Mouse (Mus musculus): ENCODE measurements around the gene Pxn. TPM values are rescaled to one million over a fixed set of nuclear protein-coding genes. Genes with fewer than 3 reads are reported as not detected.
A peak's percentile ranks its signal among the peaks of the same experiment; 100 is the strongest.

Gene Pxn
- polyA plus RNA-seq, 1 experiment from 2014 or later: 44.5 TPM

DNA sequence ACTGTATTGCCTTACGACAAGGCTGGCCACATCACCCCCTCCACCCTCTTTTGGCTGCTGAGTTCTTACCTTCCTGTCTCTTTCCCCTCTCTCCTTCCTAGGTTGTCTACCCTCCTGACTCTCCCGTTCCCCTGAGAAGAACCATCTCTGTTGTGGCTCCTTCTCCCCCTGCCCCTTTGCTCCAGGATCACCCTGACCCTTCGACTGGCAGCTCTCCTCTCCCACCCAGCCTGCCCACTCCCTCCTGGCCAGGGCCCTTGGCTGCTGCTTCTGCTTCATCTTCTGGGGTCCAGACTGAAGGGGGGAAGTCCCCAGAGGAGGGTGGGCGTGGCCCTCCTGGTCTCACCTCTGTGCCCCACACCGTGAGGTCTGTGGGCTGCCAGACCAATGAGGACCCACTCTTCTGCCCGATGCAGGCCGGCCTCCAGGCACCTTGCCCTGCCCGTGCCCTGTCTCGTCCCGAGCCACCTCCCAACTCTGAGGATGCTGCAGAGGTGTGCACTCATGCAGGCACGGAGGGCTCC is 44.1 kb downstream of the Pxn start:
- no peaks in the 10 kb centered on the region for H3K4me1 ChIP-seq (ENCODE audit: control insufficient read depth, insufficient read depth, low read length)
- H3K4me3 ChIP-seq (replicated peaks; ENCODE audit: low read length): no peak overlapping the region
- H3K4me2 ChIP-seq (ENCODE audit: low read depth, low read length): no peak overlapping the region
- no peaks in the 10 kb centered on the region for H3K9me3 ChIP-seq (replicated peaks; ENCODE audit: control insufficient read depth, low read length)
- H3K36me3 ChIP-seq (ENCODE audit: control insufficient read depth, insufficient read depth, low read length): peaks cover 35% of the 10 kb centered on the region
- no peak overlapping the region for H3K9ac ChIP-seq (ENCODE audit: low read length)
- ATAC-seq (ENCODE audit: insufficient read depth, low FRiP score): no peak
- H3K27me3 ChIP-seq (ENCODE audit: control insufficient read depth, insufficient read depth, low read length): no peaks in the 10 kb centered on the region
- H3K27ac ChIP-seq (ENCODE audit: low read length): no peak overlapping the region
- 73% methylated on average over 11 of the region's 11 CpGs for WGBS

DNA sequence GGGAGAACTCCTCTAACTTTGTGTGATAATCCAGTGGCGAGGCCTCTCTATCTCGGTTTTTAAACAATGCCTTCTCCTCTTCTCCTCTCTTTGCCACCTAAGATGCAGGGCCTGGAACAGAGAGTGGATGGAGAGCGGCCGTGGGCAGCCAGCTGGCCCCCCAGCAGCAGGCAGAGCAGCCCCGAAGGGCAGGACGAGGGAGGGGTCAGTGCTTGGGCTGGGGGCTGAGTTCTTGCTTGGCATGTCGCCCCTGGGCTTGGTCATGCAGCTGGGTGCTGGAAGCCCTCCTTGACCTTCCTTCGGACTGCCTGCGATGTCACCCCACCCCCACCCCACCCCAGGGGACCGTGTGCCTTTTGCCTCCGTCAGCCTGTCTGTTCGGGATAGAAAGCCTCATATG is 44.9 kb downstream of the Pxn start:
- no peak for ATAC-seq (ENCODE audit: insufficient read depth, low FRiP score)
- no peaks in the 10 kb centered on the region for H3K9me3 ChIP-seq (replicated peaks; ENCODE audit: control insufficient read depth, low read length)
- H3K36me3 ChIP-seq (ENCODE audit: control insufficient read depth, insufficient read depth, low read length): peaks cover 32% of the 10 kb centered on the region
- H3K4me3 ChIP-seq (replicated peaks; ENCODE audit: low read length): no peak overlapping the region
- peaks cover 5% of the 10 kb centered on the region; the same call in 1 of the 2 replicates for H3K4me1 ChIP-seq (ENCODE audit: control insufficient read depth, insufficient read depth, low read length)
- no peak overlapping the region; the same call in 1 of the 2 replicates for H3K9ac ChIP-seq (ENCODE audit: low read length)
- H3K4me2 ChIP-seq (ENCODE audit: low read depth, low read length): no peak overlapping the region
- WGBS: 75% methylated on average over 12 of the region's 12 CpGs
- H3K27ac ChIP-seq (ENCODE audit: low read length): no peak overlapping the region
- no peaks in the 10 kb centered on the region for H3K27me3 ChIP-seq (ENCODE audit: control insufficient read depth, insufficient read depth, low read length)

DNA sequence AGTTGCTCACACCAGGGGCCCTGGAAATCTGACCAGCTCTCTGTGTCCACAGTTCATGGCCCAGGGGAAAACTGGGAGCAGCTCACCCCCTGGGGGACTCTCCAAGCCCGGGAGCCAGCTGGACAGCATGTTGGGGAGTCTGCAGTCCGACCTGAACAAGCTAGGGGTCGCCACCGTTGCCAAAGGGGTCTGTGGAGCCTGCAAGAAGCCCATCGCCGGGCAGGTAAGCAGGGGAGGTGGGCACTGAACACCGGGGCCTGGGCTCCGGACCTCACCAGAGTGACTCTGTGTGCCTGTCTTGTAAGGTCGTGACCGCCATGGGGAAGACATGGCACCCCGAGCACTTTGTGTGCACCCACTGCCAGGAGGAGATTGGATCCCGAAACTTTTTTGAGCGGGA is 45.3 kb downstream of the Pxn start:
- Histone ChIP-seq H3K9ac (ENCODE audit: low read length) (no peak overlapping the region), H3K4me2 (ENCODE audit: low read depth, low read length) (no peak overlapping the region), H3K4me1 (ENCODE audit: control insufficient read depth, insufficient read depth, low read length) (peaks cover 6% of the 10 kb centered on the region; the same call in 1 of the 2 replicates), H3K27me3 (ENCODE audit: control insufficient read depth, insufficient read depth, low read length) (no peaks in the 10 kb centered on the region), H3K27ac (ENCODE audit: low read length) (no peak overlapping the region), H3K36me3 (ENCODE audit: control insufficient read depth, insufficient read depth, low read length) (peaks cover 32% of the 10 kb centered on the region), H3K9me3 (replicated peaks; ENCODE audit: control insufficient read depth, low read length) (no peaks in the 10 kb centered on the region), H3K4me3 (replicated peaks; ENCODE audit: low read length) (no peak overlapping the region)
- ATAC-seq (ENCODE audit: insufficient read depth, low FRiP score): no peak
- WGBS: 86% methylated on average over 13 of the region's 13 CpGs

DNA sequence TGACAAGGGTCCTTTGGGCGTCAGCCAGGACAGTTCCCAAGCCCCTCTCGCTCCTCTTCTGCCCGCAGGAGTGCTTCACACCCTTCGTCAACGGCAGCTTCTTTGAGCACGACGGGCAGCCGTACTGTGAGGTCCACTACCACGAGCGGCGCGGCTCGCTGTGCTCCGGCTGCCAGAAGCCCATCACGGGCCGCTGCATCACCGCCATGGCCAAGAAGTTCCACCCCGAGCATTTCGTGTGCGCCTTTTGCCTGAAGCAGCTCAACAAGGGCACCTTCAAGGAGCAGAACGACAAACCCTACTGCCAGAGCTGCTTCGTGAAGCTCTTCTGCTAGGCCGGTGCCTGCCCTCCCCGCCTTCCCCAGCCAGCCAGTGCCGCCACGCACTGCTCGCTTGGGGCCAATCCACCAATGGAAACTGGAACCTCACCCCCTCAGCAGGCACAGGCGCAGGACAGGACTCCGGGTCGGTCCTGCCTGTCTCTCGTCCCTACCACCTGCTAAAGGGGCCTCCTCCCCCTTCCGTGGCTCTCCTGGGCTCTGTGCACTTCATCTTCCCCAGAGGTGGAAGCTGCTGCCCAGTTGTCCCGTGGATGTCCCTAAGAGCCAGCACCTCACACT is 47.4 kb downstream of the Pxn start:
- Histone ChIP-seq H3K9me3 (replicated peaks; ENCODE audit: control insufficient read depth, low read length) (no peaks in the 10 kb centered on the region), H3K4me3 (replicated peaks; ENCODE audit: low read length) (no peak overlapping the region), H3K36me3 (ENCODE audit: control insufficient read depth, insufficient read depth, low read length) (peaks cover 19% of the 10 kb centered on the region), H3K4me2 (ENCODE audit: low read depth, low read length) (no peak overlapping the region), H3K27ac (ENCODE audit: low read length) (no peak overlapping the region), H3K27me3 (ENCODE audit: control insufficient read depth, insufficient read depth, low read length) (no peaks in the 10 kb centered on the region), H3K9ac (ENCODE audit: low read length) (no peak overlapping the region), H3K4me1 (ENCODE audit: control insufficient read depth, insufficient read depth, low read length) (peaks cover 6% of the 10 kb centered on the region; the same call in 1 of the 2 replicates)
- ATAC-seq (ENCODE audit: insufficient read depth, low FRiP score): no peak
- WGBS: 89% methylated on average over 33 of the region's 33 CpGs

DNA sequence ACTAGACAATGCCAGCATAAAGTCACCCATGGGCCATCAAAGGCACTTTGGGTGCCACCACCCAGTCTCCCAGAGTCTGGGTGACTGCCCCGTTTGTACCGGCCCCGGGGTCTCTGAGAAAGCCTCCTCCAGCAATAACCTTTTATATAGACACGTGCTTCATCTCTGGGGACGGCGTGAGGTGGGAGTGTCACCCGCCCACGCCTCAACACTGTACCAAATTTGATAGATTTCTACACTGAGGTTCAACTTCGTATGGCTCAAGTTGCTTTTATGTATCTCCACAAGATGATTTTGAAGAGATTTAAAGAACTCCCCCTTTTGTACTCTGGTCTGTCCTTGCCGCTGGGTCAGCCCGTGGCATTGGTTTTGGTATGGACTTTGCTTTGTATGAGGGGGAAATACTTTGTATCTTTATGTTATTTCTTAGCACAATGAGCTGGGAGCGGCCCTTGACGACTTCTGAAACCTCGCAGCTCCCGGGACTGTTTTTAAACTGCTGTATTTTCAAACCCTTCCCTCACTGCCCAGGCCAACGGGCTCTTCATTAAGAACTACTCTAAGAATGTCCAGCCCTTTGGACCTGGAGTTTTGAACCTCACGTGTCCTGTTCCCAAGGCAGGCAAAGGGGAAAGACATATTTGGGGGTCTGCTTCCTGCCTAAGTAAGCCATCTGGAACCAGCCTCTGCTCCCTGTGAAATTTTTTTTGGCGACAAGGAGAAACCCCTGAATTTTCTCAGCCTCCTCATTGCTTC is 48.2 kb downstream of the Pxn start:
- WGBS: 81% methylated on average over 18 of the region's 18 CpGs
- ATAC-seq (ENCODE audit: insufficient read depth, low FRiP score): no peak
- Histone ChIP-seq H3K36me3 (ENCODE audit: control insufficient read depth, insufficient read depth, low read length) (peaks cover 18% of the 10 kb centered on the region; the same call in 1 of the 2 replicates), H3K9me3 (replicated peaks; ENCODE audit: control insufficient read depth, low read length) (no peaks in the 10 kb centered on the region), H3K4me3 (replicated peaks; ENCODE audit: low read length) (no peak overlapping the region), H3K4me1 (ENCODE audit: control insufficient read depth, insufficient read depth, low read length) (peaks cover 6% of the 10 kb centered on the region; the same call in 1 of the 2 replicates), H3K27me3 (ENCODE audit: control insufficient read depth, insufficient read depth, low read length) (no peaks in the 10 kb centered on the region), H3K4me2 (ENCODE audit: low read depth, low read length) (no peak overlapping the region), H3K27ac (ENCODE audit: low read length) (no peak overlapping the region), H3K9ac (ENCODE audit: low read length) (no peak overlapping the region)

DNA sequence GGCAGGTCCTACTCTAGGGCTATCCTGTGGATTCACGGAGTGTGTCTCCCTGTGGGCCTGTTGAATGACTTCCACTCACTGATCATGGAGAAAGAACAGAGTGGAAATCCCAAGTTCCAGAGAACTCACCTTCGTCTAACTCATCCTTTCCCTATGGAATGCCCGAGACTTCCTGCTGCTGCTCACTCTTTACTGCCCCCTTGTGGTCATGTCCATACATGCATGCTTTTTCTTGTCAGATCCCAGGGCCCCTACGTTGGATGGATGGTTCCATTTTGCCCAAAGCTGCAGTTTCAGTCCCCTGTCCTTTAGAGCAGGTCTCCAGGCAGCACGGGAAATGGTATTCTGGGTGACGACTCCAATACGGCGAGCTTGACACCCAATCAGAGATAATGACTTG is 49.7 kb downstream of the Pxn start:
- H3K27ac ChIP-seq (ENCODE audit: low read length): 0 out of 2 replicates have a peak overlapping the region, but pooled peaks have one; percentile 13
- H3K4me2 ChIP-seq (ENCODE audit: low read depth, low read length): no peak overlapping the region
- H3K36me3 ChIP-seq (ENCODE audit: control insufficient read depth, insufficient read depth, low read length): peaks cover 18% of the 10 kb centered on the region
- no peaks in the 10 kb centered on the region for H3K27me3 ChIP-seq (ENCODE audit: control insufficient read depth, insufficient read depth, low read length)
- no peaks in the 10 kb centered on the region for H3K9me3 ChIP-seq (replicated peaks; ENCODE audit: control insufficient read depth, low read length)
- ATAC-seq (ENCODE audit: insufficient read depth, low FRiP score): no peak
- 9% methylated on average over 8 of the region's 8 CpGs for WGBS
- no peak overlapping the region for H3K4me3 ChIP-seq (replicated peaks; ENCODE audit: low read length)
- H3K4me1 ChIP-seq (ENCODE audit: control insufficient read depth, insufficient read depth, low read length): peaks cover 17% of the 10 kb centered on the region
- H3K9ac ChIP-seq (ENCODE audit: low read length): 0 out of 2 replicates have a peak overlapping the region, but pooled peaks have one; percentile 23

DNA sequence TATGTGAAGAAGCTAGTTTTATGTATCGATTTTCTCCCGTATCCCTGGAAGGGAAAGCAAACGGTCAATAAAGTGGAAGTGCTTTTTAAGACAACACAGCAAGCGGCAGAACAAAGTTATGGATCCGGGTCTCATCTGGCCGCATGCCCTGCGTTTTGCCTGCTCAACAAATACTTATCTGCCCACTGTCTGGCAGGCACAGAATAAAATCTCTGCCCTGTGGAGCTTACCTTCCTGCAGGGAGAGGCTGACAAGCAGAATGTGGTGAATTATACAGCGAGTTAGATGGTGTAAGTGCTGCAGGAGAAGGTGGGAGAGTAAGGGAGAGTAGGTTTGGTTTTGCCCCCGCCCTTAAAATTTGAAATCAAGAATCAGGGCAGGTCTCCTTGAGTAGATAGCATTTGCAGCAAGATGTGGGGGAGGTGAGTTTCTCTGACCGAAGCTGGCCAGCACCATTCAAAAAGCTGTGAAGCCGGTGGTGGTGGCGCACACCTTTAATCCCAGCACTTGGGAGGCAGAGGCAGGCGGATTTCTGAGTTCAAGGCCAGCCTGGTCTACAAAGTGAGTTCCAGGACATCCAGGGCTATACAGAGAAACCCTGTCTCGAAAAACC is 51.8 kb downstream of the Pxn start:
- H3K27ac ChIP-seq (ENCODE audit: low read length): no peak overlapping the region
- H3K4me2 ChIP-seq (ENCODE audit: low read depth, low read length): no peak overlapping the region
- H3K4me1 ChIP-seq (ENCODE audit: control insufficient read depth, insufficient read depth, low read length): peaks cover 20% of the 10 kb centered on the region
- no peak for ATAC-seq (ENCODE audit: insufficient read depth, low FRiP score)
- H3K4me3 ChIP-seq (replicated peaks; ENCODE audit: low read length): no peak overlapping the region
- H3K9ac ChIP-seq (ENCODE audit: low read length): no peak overlapping the region
- whole genome bisulfite sequencing: 86% methylated on average over 14 of the region's 14 CpGs
- H3K9me3 ChIP-seq (replicated peaks; ENCODE audit: control insufficient read depth, low read length): no peaks in the 10 kb centered on the region
- H3K27me3 ChIP-seq (ENCODE audit: control insufficient read depth, insufficient read depth, low read length): no peaks in the 10 kb centered on the region
- H3K36me3 ChIP-seq (ENCODE audit: control insufficient read depth, insufficient read depth, low read length): peaks cover 25% of the 10 kb centered on the region

DNA sequence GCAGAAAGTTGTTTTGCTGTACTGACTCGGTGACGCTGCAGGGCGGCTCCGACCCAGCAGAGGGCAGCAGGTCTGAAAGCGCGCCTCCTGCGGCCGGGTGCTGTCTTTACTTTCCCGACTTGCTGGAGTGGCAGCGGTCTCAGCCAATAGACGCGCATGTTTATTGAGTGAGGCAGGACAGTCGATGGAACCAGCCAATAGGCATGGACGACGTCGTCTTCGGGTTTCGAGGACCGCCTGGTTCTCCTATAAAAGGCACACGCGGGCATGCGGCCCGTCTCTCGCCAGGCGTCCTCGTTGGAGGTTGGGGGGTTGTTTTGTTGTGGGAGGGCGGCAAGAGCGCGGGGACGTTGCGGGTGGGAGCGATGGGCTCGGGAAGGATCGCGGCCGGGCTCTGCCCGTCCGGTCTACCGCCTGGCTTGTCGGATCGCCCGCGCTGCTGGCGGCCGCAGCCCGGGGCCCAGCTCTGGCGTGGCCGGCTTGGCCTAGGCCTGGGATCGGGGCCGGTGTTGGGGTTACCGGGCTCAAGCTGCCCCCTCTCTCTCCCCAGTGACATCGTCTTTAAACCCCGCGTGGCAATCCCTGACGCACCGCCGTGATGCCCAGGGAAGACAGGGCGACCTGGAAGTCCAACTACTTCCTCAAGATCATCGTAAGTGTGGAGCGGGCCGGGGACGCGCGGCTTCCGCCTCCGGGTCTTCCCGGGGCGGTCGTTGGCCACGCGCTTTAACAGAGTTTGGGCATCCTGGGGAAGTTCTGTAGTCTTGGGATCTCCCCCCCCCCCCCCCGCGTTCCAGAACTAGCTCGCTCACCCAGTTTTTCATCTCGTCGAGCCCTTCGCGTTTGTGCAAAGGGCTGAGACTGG is 53.0 kb downstream of the Pxn start, which contains the start of gene Rplp0:
Gene Rplp0, plus strand, starts transcription at position 231 of the 865 bp plus-strand sequence.
- Histone ChIP-seq H3K27me3 (ENCODE audit: control insufficient read depth, insufficient read depth, low read length) (no peaks in the 10 kb centered on the region), H3K4me3 (replicated peaks; ENCODE audit: low read length) (peak within 1 kb of the TSS; percentile 80), H3K4me1 (ENCODE audit: control insufficient read depth, insufficient read depth, low read length) (peaks cover 24% of the 10 kb centered on the region), H3K4me2 (ENCODE audit: low read depth, low read length) (peak within 1 kb of the TSS; percentile 89), H3K9ac (ENCODE audit: low read length) (peak within 1 kb of the TSS; percentile 99), H3K27ac (ENCODE audit: low read length) (peak within 1 kb of the TSS; percentile 92), H3K36me3 (ENCODE audit: control insufficient read depth, insufficient read depth, low read length) (peaks cover 17% of the 10 kb centered on the region), H3K9me3 (replicated peaks; ENCODE audit: control insufficient read depth, low read length) (no peaks in the 10 kb centered on the region)
- under 1% methylated on average over 78 of the region's 78 CpGs for WGBS
- ATAC-seq (ENCODE audit: insufficient read depth, low FRiP score): peak; percentile 99

Data from stomach, embryonic 16.5 days (tissue).